Mouse (Mus musculus): ENCODE data around the gene Dab1. TPM values are rescaled to one million over a fixed set of nuclear protein-coding genes. Genes with fewer than 3 reads are reported as not detected.

Gene Dab1
- 3.0 TPM for polyA plus RNA-seq (2014; fragmentation: Illumina TruSeq; extraction: RNeasy Lipid Tissue Mini Kit (QIAGEN cat#74804); ENCODE audit: low read depth, low replicate concordance)

GRCm38 (mm10) chr4:103619321-103619945 is at the start of gene Dab1:
TSS of gene Dab1 (plus strand) at chr4:103619359.

GRCm38 (mm10) chr4:104766065-104766464 is 1146.9 kb downstream of the Dab1 start, which contains the start of gene C8b:
TSS of gene C8b (plus strand) at chr4:104766317.

